Mouse (Mus musculus): Measurements from ENCODE around the gene Iqschfp. TPM values are rescaled to one million over a fixed set of nuclear protein-coding genes. Genes with fewer than 3 reads are reported as not detected.
A peak's percentile ranks its signal among the peaks of the same experiment; 100 is the strongest.

Gene Iqschfp
- polyA plus RNA-seq, 2 experiments from 2014 or later: not detected

GRCm38 (mm10) chr3:67959672-67960071, 67.6 kb downstream of the Iqschfp start:
- ATAC-seq: no peak

DNA sequence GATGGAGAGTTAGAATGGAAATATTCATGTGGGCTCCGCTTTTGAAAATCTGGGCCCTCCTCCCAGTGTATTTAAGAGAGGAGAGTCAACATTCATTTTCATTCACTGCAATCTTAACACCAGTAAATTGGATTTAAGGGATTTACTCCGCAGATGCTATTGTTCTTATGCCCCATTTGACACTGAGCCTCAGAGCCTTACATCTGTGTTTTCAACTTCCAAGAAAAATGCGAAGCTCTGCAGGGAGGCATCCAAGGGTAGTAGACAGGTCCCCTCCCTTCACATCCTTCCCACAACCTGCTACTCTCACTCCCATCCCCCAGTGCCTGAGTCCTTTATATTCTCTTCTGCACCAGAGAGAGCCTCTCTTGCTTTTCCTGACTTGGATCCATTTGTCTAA, 68.1 kb downstream of the Iqschfp start:
- no peak for ATAC-seq

- ATAC-seq: no peak
Observed at GRCm38 (mm10) chr3:67960727-67961126, 68.7 kb downstream of the Iqschfp start.

DNA sequence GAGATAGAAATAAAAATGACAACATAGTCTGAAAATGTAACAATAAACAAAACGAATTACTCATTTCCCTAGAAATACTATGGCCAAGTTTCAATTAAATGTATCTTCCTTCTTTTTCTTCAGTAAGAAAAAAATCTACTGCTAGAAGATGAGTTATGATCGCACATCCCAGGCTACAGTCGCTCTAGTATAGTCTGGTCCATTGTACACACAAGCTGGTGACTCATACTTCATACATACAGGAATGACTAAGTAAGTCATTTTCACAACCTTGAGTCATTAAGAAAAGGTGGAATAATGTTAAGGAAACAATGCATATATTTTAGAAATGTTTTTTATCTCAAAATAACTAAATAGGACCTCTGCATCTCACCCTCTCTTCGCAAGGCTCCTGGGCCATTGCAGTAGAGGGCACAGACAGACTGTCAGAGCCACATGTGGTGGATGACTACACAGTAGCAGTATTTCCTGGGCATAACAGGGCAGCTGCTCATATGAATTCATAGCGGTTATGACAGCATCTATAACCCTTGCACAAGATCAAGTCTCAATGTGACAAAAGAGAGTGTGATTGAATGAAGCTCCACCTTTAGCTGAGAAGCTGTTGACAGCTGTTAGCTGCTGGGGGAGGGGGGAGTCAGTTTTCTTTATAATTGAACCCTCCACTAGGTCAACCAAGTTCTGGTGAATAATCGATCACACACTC, 70.1 kb downstream of the Iqschfp start:
- no peak for ATAC-seq

DNA sequence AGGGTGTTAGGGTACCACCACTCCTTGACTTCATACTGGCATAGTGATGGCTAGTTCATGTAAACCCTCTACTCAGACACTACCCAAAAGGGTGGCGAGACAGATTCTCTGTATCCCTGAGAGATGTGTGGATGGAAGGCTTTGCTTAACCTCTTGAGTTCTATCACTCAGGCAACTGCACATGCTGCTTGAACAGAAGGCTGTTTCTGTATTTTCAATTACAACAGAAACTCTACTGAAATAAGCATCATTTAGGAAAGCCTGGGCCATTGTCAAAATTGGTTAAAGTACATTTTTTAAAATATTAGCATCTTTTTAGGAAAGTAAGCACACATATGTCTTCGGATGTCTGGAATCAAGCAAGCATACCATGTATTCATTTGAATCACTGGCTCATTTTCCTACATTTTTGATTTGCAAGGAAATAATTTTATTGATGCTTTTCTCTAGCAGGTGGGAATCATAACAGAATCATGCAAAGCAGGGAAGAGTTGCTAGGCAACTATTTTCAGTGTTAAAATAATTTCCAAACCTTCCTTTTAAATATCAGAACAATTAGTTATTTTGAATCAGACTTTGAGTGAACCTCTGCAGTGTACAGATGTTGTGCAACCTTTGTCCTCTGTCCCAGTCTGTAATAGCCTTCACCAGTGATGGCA, 82.4 kb downstream of the Iqschfp start:
- no peak for ATAC-seq

- no peak for ATAC-seq
Observed at GRCm38 (mm10) chr3:67980006-67980405, 88.0 kb downstream of the Iqschfp start.

GRCm38 (mm10) chr3:67983329-67983728, 91.3 kb downstream of the Iqschfp start:
- no peak for ATAC-seq

GRCm38 (mm10) chr3:68002415-68002814, 110.4 kb downstream of the Iqschfp start:
- no peak for ATAC-seq

DNA sequence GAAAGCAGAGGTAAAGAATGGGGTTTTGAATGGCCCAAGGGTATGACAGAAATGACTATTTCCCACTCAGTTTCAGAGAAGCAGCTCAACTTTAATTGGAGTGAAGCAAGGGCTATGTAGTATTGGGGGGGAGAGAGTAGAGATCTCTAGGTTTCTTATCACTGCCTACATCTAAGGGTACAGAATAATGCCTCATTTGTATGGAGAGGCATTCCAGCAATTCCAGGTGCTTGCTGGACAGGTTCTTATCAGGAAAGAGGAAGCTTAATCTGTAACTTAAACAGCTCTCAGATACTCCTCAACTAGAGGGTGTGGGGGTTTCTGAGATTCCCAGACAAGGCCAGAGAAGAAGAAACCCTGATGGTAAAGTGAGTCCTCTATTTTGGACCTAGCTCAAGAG, 120.3 kb downstream of the Iqschfp start:
- ATAC-seq: no peak

GRCm38 (mm10) chr3:68015786-68016185, 123.8 kb downstream of the Iqschfp start:
- ATAC-seq: no peak

DNA sequence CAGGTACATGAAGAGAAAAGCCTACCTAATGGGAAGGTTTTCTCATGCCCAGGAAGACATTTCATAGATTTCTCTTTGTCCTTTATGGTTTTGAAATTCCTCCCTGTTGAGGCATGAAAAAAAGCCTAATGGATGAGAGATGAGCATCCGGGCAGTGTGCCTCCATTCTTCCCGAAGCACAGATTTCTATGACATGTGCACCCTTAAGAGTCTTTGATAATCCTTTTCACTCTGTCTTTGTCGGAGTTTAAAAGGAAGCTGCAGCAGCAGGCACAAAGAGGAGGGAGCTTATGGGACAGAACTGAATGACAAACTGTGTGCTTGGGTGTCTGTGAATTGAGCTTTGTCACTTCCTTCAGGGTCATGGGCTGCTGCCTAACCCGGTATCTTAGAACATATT, 127.4 kb downstream of the Iqschfp start:
- ATAC-seq: no peak

GRCm38 (mm10) chr3:68036097-68036496, 144.1 kb downstream of the Iqschfp start:
- no peak for ATAC-seq

GRCm38 (mm10) chr3:68042951-68043350, 150.9 kb downstream of the Iqschfp start:
- no peak for ATAC-seq

GRCm38 (mm10) chr3:68045475-68046416, 153.7 kb downstream of the Iqschfp start:
- ATAC-seq: peak; percentile 66

DNA sequence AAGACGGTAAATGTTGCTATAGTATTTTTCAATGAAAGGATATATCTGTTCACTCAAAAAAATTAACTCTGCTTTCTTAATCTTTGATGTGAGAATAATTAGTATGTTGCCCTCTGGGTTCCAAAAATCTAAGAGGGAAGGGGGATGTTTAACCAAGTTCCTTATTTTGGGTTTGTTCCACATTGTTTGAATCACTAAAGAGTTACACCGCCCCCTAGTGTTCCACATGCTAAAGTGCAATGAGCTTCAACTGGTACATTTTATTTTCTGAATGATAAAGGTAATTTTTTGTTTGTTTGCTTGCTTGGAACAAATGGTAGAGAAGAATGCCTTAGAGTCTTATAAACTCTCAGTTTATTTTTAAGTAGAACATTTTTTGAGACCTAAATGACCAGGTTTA, 161.5 kb downstream of the Iqschfp start:
- no peak for ATAC-seq

DNA sequence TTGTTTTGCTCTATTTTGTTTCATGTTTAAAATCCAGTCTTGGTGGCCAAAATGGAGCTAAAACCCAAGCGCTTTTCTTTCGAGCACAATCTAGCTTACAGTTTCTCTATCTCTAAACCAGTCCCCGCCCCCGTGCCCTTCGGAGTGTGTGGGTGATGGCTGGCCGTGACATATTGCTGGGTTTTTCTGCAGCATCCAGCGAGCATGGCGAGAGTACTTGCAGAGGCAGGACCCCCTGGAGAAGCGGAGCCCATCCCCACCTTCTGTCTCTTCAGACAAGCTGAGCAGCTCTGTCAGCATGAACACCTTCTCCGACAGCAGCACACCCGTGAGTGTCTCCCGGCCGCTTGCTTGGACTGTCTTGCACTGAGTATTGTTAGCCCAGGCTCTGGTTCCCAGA, 163.0 kb downstream of the Iqschfp start:
- no peak for ATAC-seq

DNA sequence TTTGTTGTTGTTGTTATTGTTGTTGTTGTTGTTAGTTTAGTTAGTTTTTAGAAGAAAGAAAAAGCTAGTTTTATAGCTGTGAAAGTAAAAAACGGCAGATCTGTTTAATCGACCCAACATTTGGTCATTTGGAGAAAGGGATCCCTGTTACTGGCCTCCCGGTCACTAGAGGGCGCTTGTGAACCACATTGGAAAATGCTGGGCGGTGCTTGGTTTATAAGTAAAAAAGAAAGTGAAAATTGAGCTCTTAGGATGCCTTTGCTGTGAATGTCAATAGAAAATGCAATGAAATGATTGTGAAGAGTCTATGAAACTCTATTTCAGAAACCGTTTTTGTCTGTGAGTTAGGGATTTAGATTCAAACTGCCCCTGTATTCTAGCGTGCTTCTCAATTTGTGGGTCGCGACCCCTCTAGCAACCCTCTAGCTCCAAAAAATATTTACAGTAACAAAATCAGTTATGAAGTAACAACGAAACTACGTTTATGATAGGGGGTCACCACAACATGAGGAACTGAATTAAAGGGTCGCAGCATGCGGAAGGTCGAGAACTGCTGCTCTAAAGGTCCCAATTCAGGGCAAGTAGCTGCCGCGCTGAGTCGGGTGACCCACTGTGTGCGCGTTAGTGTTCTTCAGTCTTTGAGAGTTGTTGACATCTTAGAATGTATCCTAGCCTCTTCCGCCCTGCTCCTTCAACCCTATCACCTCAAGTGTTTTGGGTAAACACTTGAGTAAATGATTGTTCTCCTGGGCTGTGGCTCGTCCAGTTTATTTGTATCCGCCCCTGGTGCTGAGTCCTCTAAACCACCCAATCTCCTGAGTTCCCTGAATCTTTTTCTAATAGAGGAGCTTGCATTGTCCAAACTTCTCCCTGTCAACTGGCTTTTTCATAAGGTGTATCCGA, 164.6 kb downstream of the Iqschfp start:
- peak; percentile 82 for ATAC-seq

- ATAC-seq: no peak
Observed at GRCm38 (mm10) chr3:68059162-68059800, 167.2 kb downstream of the Iqschfp start.

DNA sequence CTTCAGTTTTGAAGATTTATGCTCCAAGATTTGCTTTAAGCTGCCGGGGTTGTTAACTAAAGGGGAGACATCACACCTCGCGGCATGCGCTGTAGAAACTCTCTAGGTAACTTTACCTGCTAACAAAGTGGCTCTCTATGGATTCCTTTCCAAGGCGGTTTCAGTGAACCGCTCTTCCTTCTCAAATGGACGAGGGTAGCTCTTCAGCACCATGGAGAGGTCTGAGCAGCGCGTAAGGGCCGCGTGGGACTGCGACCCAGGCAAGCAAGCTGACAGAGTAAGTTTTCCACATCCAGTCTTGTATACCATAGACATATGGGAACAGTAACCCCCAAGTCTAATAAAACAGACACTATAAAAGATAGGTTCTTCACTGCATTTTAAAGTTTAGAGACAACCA, 172.7 kb downstream of the Iqschfp start, which contains the start of gene Schip1:
TSS of gene Schip1 (plus strand) at position 72 of the 400 bp plus-strand sequence.
- no peak for ATAC-seq

GRCm38 (mm10) chr3:68071395-68072386, 179.7 kb downstream of the Iqschfp start:
- ATAC-seq: no peak
